19 mouse cellular contexts compared by ENCODE assay signal in genomic region chr6:65427065-65427464, GRCm38 (mm10). TPM values are rescaled to one million over a fixed set of nuclear protein-coding genes. Genes with fewer than 3 reads are reported as not detected.
DNase-seq lines count a peak whose midpoint lies in the region; ATAC-seq and TF ChIP-seq lines count a peak whose summit lies in the region.
"Had no signal": no experiment of that assay in that cellular context is flagged by ENCODE, and none has a peak within 500 bp of the region (broad histone marks: within the 10 kb centered on the region; RNA-seq: fewer than 3 reads in every experiment).

No protein-coding gene starts in this region.

- no peaks in the 10 kb centered on the region for H3K27me3 ChIP-seq in hindbrain, embryonic 14.5 days (ENCODE audit: control insufficient read depth, insufficient read depth, low read length)
- H3K27me3 ChIP-seq in hindbrain, embryonic 12.5 days, result no peaks in the 10 kb centered on the region
- H3K27me3 ChIP-seq in forebrain, postnatal 0 days (ENCODE audit: insufficient read depth, low read length), result no peaks in the 10 kb centered on the region
- H3K27me3 ChIP-seq in midbrain, postnatal 0 days (ENCODE audit: insufficient read depth, low read length), result no peaks in the 10 kb centered on the region

- H3K4me2 ChIP-seq in hindbrain, embryonic 14.5 days (replicated peaks), result no peak overlapping the region
- no peak overlapping the region for H3K4me2 ChIP-seq in hindbrain, embryonic 12.5 days (replicated peaks)
- H3K4me2 ChIP-seq in forebrain, postnatal 0 days (ENCODE audit: low read depth), result no peak overlapping the region
- H3K4me2 ChIP-seq in midbrain, postnatal 0 days (ENCODE audit: low read depth, low read length, poor library complexity, severe bottlenecking), result no peak overlapping the region

- no peak overlapping the region for H3K9ac ChIP-seq in hindbrain, embryonic 14.5 days
- H3K9ac ChIP-seq in hindbrain, embryonic 12.5 days, result no peak overlapping the region
- no peak overlapping the region for H3K9ac ChIP-seq in forebrain, postnatal 0 days
- H3K9ac ChIP-seq in midbrain, postnatal 0 days (replicated peaks; ENCODE audit: low read length, poor library complexity, severe bottlenecking), result no peak overlapping the region

- ATAC-seq in hindbrain, embryonic 14.5 days (ENCODE audit: low FRiP score), result peak; percentile 83; the same call in 1 of the 2 replicates
- ATAC-seq in hindbrain, embryonic 12.5 days (ENCODE audit: low FRiP score), result no peak
- peak; percentile 68 for ATAC-seq in forebrain, postnatal 0 days
- peak; percentile 49; the same call in 1 of the 2 replicates for ATAC-seq in midbrain, postnatal 0 days (ENCODE audit: low FRiP score)
- ATAC-seq: intestine, embryonic 16.5 days had no signal

- no peaks in the 10 kb centered on the region; the same call in 1 of the 2 replicates for H3K4me1 ChIP-seq in hindbrain, embryonic 14.5 days (replicated peaks; ENCODE audit: control insufficient read depth, insufficient read depth, low read length)
- H3K4me1 ChIP-seq in hindbrain, embryonic 12.5 days, result no peaks in the 10 kb centered on the region
- no peaks in the 10 kb centered on the region for H3K4me1 ChIP-seq in forebrain, postnatal 0 days (ENCODE audit: insufficient read depth)
- no peaks in the 10 kb centered on the region for H3K4me1 ChIP-seq in midbrain, postnatal 0 days (ENCODE audit: insufficient read depth, low read length)

- no peaks in the 10 kb centered on the region for H3K9me3 ChIP-seq in hindbrain, embryonic 14.5 days (ENCODE audit: control insufficient read depth, low read length)
- no peaks in the 10 kb centered on the region for H3K9me3 ChIP-seq in hindbrain, embryonic 12.5 days (replicated peaks)
- H3K9me3 ChIP-seq in forebrain, postnatal 0 days (ENCODE audit: low read length), result no peaks in the 10 kb centered on the region
- H3K9me3 ChIP-seq in midbrain, postnatal 0 days (ENCODE audit: low read length), result no peaks in the 10 kb centered on the region

- H3K36me3 ChIP-seq in hindbrain, embryonic 14.5 days (replicated peaks; ENCODE audit: control insufficient read depth, insufficient read depth), result no peaks in the 10 kb centered on the region
- no peaks in the 10 kb centered on the region for H3K36me3 ChIP-seq in hindbrain, embryonic 12.5 days
- H3K36me3 ChIP-seq in forebrain, postnatal 0 days (ENCODE audit: insufficient read depth), result no peaks in the 10 kb centered on the region
- no peaks in the 10 kb centered on the region for H3K36me3 ChIP-seq in midbrain, postnatal 0 days (ENCODE audit: insufficient read depth, low read length)

- no peak overlapping the region for H3K27ac ChIP-seq in hindbrain, embryonic 14.5 days
- no peak overlapping the region for H3K27ac ChIP-seq in hindbrain, embryonic 12.5 days
- no peak overlapping the region for H3K27ac ChIP-seq in forebrain, postnatal 0 days (ENCODE audit: low read depth, low read length)
- H3K27ac ChIP-seq in midbrain, postnatal 0 days (ENCODE audit: low read depth, low read length), result no peak overlapping the region

- no peak overlapping the region for H3K4me3 ChIP-seq in hindbrain, embryonic 14.5 days (replicated peaks; ENCODE audit: low read length)
- H3K4me3 ChIP-seq in hindbrain, embryonic 12.5 days, result no peak overlapping the region
- no peak overlapping the region for H3K4me3 ChIP-seq in forebrain, postnatal 0 days (ENCODE audit: low read depth, low read length)
- no peak overlapping the region for H3K4me3 ChIP-seq in midbrain, postnatal 0 days (ENCODE audit: low read depth, low read length)

- DNase-seq in hindbrain, embryonic 14.5 days (ENCODE audit: low spot score), result peak; percentile 42
- DNase-seq in retina, postnatal 1 day, result peak; percentile 1
- no peak for DNase-seq in retina, embryonic 14.5 days (ENCODE audit: low spot score)
- peak; percentile 34 for DNase-seq in forebrain, postnatal 0 days
- peak; percentile 58 for DNase-seq in midbrain, postnatal 0 days (ENCODE audit: low spot score)
- no peak for DNase-seq in thymus, adult 18-20 months
- DNase-seq: adrenal gland, postnatal 25 days; cerebellum, adult 18-20 months; embryo, embryonic 11 days; heart, adult 11 months; kidney, postnatal 36 days; liver; lung, adult 2 months had no signal

- 69% methylated on average over 8 of the region's 8 CpGs for WGBS in hindbrain, embryonic 14.5 days
- WGBS in hindbrain, embryonic 12.5 days, result 81% methylated on average over 8 of the region's 8 CpGs
- 62% methylated on average over 8 of the region's 8 CpGs for WGBS in forebrain, postnatal 0 days
- 70% methylated on average over 8 of the region's 8 CpGs for WGBS in midbrain, postnatal 0 days

- no peak for TF ChIP-seq CTCF in forebrain, postnatal 0 days (IDR thresholded peaks at IDR 0.05; ENCODE audit: low read depth)
- TF ChIP-seq CTCF in midbrain, postnatal 0 days (IDR thresholded peaks at IDR 0.05), result no peak

RNA-seq across cellular contexts. Expression of gene C130060K24Rik, which starts 46.2 kb away (rescaled TPM):
- 1.5 and 2.0 TPM in 2 replicates for polyA plus RNA-seq in hindbrain, embryonic 14.5 days (2014; fragmentation: Nextera tagmentation; extraction: Ambion mirVana)
- polyA plus RNA-seq in hindbrain, embryonic 12.5 days (2016; fragmentation: Nextera tagmentation; extraction: Ambion mirVana), result 0.98 and 2.2 TPM in 2 replicates
- 0.46 and 0.48 TPM in 2 replicates for total RNA-seq in forebrain, postnatal 0 days (2014; rRNA removed)
- 0.52 and 0.59 TPM in 2 replicates for polyA plus RNA-seq in forebrain, postnatal 0 days (2015; fragmentation: Nextera tagmentation; extraction: Ambion mirVana)
- total RNA-seq in midbrain, postnatal 0 days (2014; rRNA removed), result 1.6 and 5.3 TPM in 2 replicates
- 1.4 and 1.8 TPM in 2 replicates for polyA plus RNA-seq in midbrain, postnatal 0 days (2015; fragmentation: Nextera tagmentation; extraction: Ambion mirVana)
- total RNA-seq: adrenal gland, postnatal 25 days; gastrocnemius, adult 18-20 months; megakaryocyte progenitor cell, adult 5-6 weeks; MEL had no signal
- polyA plus RNA-seq: intestine, embryonic 16.5 days; lung, adult 2 months; thymus, postnatal 0 days had no signal

Comparison
In these comparisons a context has a peak if more than half of its experiments do, and no peak if none do; other contexts are left out.
1. DNase-seq: peak in hindbrain, embryonic 14.5 days (single experiment), retina, postnatal 1 day (single experiment), forebrain, postnatal 0 days (single experiment) and midbrain, postnatal 0 days (single experiment); none in retina, embryonic 14.5 days (single experiment) and thymus, adult 18-20 months (0 of 2).